Mouse (Mus musculus) A20 (cell line): ENCODE measurements around the gene Cdh5.

ENCODE experiments used
- DNase-seq: peaks from one replicate; pipeline ENCODE4 v3.0.0-alpha.2; 2011; ENCODE audit warnings: low read depth, low spot score

The Cdh5 gene

GRCm38 (mm10) chr8:104134521-104134920 is 33.1 kb downstream of the Cdh5 start:
- DNase-seq: no peak

GRCm38 (mm10) chr8:104136277-104136676 is 34.9 kb downstream of the Cdh5 start:
- no peak for DNase-seq

GRCm38 (mm10) chr8:104137636-104138035 is 36.2 kb downstream of the Cdh5 start:
- DNase-seq: no peak

GRCm38 (mm10) chr8:104140611-104141010 is 39.2 kb downstream of the Cdh5 start:
- no peak for DNase-seq

GRCm38 (mm10) chr8:104142415-104142814 is 41.0 kb downstream of the Cdh5 start:
- no peak for DNase-seq

GRCm38 (mm10) chr8:104143379-104143778 is 42.0 kb downstream of the Cdh5 start:
- no peak for DNase-seq

- DNase-seq: peak; percentile 28
These were observed 43.2 kb downstream of the Cdh5 start for GRCm38 (mm10) chr8:104144434-104145216.

GRCm38 (mm10) chr8:104145981-104146689 is 44.7 kb downstream of the Cdh5 start:
- peak; percentile 67 for DNase-seq

GRCm38 (mm10) chr8:104146717-104147494 is 45.5 kb downstream of the Cdh5 start:
- no peak for DNase-seq

GRCm38 (mm10) chr8:104147947-104148346 is 46.5 kb downstream of the Cdh5 start:
- no peak for DNase-seq

GRCm38 (mm10) chr8:104160731-104161130 is 59.3 kb downstream of the Cdh5 start:
- no peak for DNase-seq

- no peak for DNase-seq
These were observed 68.0 kb downstream of the Cdh5 start for GRCm38 (mm10) chr8:104169461-104169860.

- DNase-seq: no peak
These were observed 69.0 kb downstream of the Cdh5 start, which contains the start of gene Bean1 for GRCm38 (mm10) chr8:104170118-104171049. Gene Bean1 (plus strand): TSS chr8:104170442.

GRCm38 (mm10) chr8:104171050-104171620 is 69.7 kb downstream of the Cdh5 start:
- DNase-seq: no peak

- no peak for DNase-seq
These were observed 71.0 kb downstream of the Cdh5 start for GRCm38 (mm10) chr8:104172420-104172819.

GRCm38 (mm10) chr8:104175848-104176527 is 74.6 kb downstream of the Cdh5 start:
- DNase-seq: no peak

- no peak for DNase-seq
These were observed 75.6 kb downstream of the Cdh5 start for GRCm38 (mm10) chr8:104177054-104177453.

- DNase-seq: peak; percentile 7
These were observed 83.5 kb downstream of the Cdh5 start for GRCm38 (mm10) chr8:104184905-104185304.

- no peak for DNase-seq
These were observed 85.4 kb downstream of the Cdh5 start for GRCm38 (mm10) chr8:104186827-104187226.

GRCm38 (mm10) chr8:104187622-104188021 is 86.2 kb downstream of the Cdh5 start:
- DNase-seq: no peak
